In the genomic region with DNA sequence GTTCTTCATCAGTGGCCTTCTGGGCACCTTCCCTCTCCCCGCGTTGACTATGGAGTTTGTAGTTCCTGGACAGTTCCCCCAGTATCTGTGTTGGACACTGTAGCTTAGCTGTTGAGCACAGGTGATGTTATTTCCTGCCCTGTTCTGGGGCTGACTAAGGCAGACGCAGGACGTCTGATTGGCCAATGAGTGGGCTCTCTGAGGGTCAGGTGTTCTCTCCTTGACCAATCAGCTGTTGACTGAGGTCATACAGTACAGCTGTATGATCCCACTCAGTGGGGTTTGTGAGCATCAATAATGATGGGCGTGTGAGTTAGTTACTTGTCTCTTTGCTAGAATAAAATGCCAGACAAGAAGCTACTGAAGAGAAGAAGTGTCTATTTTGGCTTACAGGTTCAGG, we compare ENCODE assay signal across 24 mouse cellular contexts.
DNase-seq lines count a peak whose midpoint lies in the region; TF ChIP-seq lines count a peak whose summit lies in the region.
"Had no signal": no experiment of that assay in that cellular context is flagged by ENCODE, and none has a peak within 500 bp of the region (broad histone marks: within the 10 kb centered on the region; RNA-seq: fewer than 3 reads in every experiment).

No protein-coding gene starts in this region.

- TF ChIP-seq EP300 in heart, adult 2 months (IDR thresholded peaks at IDR 0.05; ENCODE audit: insufficient read depth, low read depth, low read length), result no peak

- TF ChIP-seq CTCF in C2C12 (IDR thresholded peaks at IDR 0.05; ENCODE audit: control insufficient read depth, insufficient read depth, insufficient read length) (no peak), E14TG2a.4 (conservative IDR thresholded peaks at IDR 0.05; ENCODE audit: low read length) (no peak)
- TF ChIP-seq CTCF in heart, adult 2 months (IDR thresholded peaks at IDR 0.05), result no peak

- H3K79me3 ChIP-seq in C2C12 (ENCODE audit: low read depth), result no peaks in the 10 kb centered on the region

- H3K9me3 ChIP-seq in E14TG2a.4 (ENCODE audit: low read length), result peaks cover 10% of the 10 kb centered on the region
- H3K9me3 ChIP-seq: embryonic facial prominence, embryonic 15.5 days; intestine, embryonic 15.5 days had no signal

- no peak overlapping the region for H3K27ac ChIP-seq in heart, adult 2 months
- H3K27ac ChIP-seq: embryonic facial prominence, embryonic 12.5 days; embryonic facial prominence, embryonic 15.5 days; forebrain, embryonic 12.5 days; forebrain, embryonic 15.5 days; hindbrain, embryonic 10.5 days; hindbrain, embryonic 13.5 days; intestine, embryonic 15.5 days had no signal

- DNase-seq in ZHBTc4 (ENCODE audit: low read depth, low spot score), result peak; percentile 83
- DNase-seq in heart, adult 2 months, result no peak
- DNase-seq in embryo, embryonic 11 days, result no peak
- no peak for DNase-seq in heart, adult 8-10 months (ENCODE audit: low spot score)
- DNase-seq: adrenal gland, adult 8-10 months; adrenal gland, postnatal 25 days; cerebellum, adult 18-20 months; cerebellum, adult 9-10 months; cerebellum, postnatal 14 days; gastrocnemius, postnatal 25 days; heart, adult 18-20 months; heart, postnatal 36 days; kidney, adult 11 months had no signal

- 73% methylated on average over 5 of the region's 5 CpGs for WGBS in heart, adult 2 months

- no peak overlapping the region for H3K9ac ChIP-seq in heart, adult 2 months (ENCODE audit: low read depth, low read length)
- H3K9ac ChIP-seq: embryonic facial prominence, embryonic 12.5 days; embryonic facial prominence, embryonic 15.5 days; forebrain, embryonic 12.5 days; forebrain, embryonic 15.5 days; hindbrain, embryonic 13.5 days; intestine, embryonic 15.5 days had no signal

- H3K36me3 ChIP-seq in C2C12 (ENCODE audit: control insufficient read depth, insufficient read depth) (no peaks in the 10 kb centered on the region), E14TG2a.4 (ENCODE audit: insufficient read depth, low read length) (no peaks in the 10 kb centered on the region)
- no peaks in the 10 kb centered on the region for H3K36me3 ChIP-seq in heart, adult 2 months (ENCODE audit: control insufficient read depth, insufficient read depth, low read length)
- H3K36me3 ChIP-seq: embryonic facial prominence, embryonic 12.5 days; embryonic facial prominence, embryonic 15.5 days; forebrain, embryonic 12.5 days; forebrain, embryonic 15.5 days; G1E; hindbrain, embryonic 10.5 days; intestine, embryonic 15.5 days had no signal

- H3ac ChIP-seq in C2C12 (ENCODE audit: control insufficient read depth, insufficient read length, low read depth), result no peak overlapping the region

- H3K4me3 ChIP-seq in C2C12 (ENCODE audit: insufficient read depth, poor library complexity, severe bottlenecking) (no peak overlapping the region), E14TG2a.4 (replicated peaks; ENCODE audit: low read length) (peak overlapping the region; percentile 50)
- H3K4me3 ChIP-seq in heart, adult 2 months, result no peak overlapping the region
- H3K4me3 ChIP-seq: embryonic facial prominence, embryonic 12.5 days; embryonic facial prominence, embryonic 15.5 days; erythroblast, embryonic 14.5 days; forebrain, embryonic 12.5 days; forebrain, embryonic 15.5 days; hindbrain, embryonic 10.5 days; hindbrain, embryonic 13.5 days; intestine, embryonic 15.5 days had no signal

- H3K27me3 ChIP-seq in C2C12 (ENCODE audit: control insufficient read depth, insufficient read depth, insufficient read length) (no peaks in the 10 kb centered on the region), E14TG2a.4 (ENCODE audit: insufficient read depth, low read length) (peaks cover 7% of the 10 kb centered on the region; the same call in 1 of the 2 replicates)
- no peaks in the 10 kb centered on the region; the same call in 1 of the 2 replicates for H3K27me3 ChIP-seq in heart, adult 2 months (ENCODE audit: control insufficient read depth, insufficient read depth, low read length)
- H3K27me3 ChIP-seq: embryonic facial prominence, embryonic 15.5 days; forebrain, embryonic 15.5 days had no signal

- H3K4me1 ChIP-seq in E14TG2a.4 (replicated peaks; ENCODE audit: low read depth, low read length), result peaks cover 55% of the 10 kb centered on the region
- no peaks in the 10 kb centered on the region for H3K4me1 ChIP-seq in heart, adult 2 months (ENCODE audit: control insufficient read depth, insufficient read depth, low read length)
- H3K4me1 ChIP-seq: embryonic facial prominence, embryonic 12.5 days; embryonic facial prominence, embryonic 15.5 days; forebrain, embryonic 12.5 days; forebrain, embryonic 15.5 days; intestine, embryonic 15.5 days had no signal

- intact Hi-C loops in heart, adult 2 months (cut with DNase I), result no loop called here

- no peaks in the 10 kb centered on the region for H3K79me2 ChIP-seq in C2C12 (ENCODE audit: control insufficient read depth, insufficient read depth)
- no peaks in the 10 kb centered on the region for H3K79me2 ChIP-seq in heart, adult 2 months (replicated peaks; ENCODE audit: control insufficient read depth, insufficient read depth, low read length)

- no peak for TF ChIP-seq POLR2A in heart, adult 2 months (IDR thresholded peaks at IDR 0.05; ENCODE audit: insufficient read depth, low read depth, low read length)

TF ChIP-seq in C2C12, 6 proteins besides CTCF, POLR2A, EP300 and RAD21:
- TF ChIP-seq USF1 (IDR thresholded peaks at IDR 0.05; ENCODE audit: low read depth) (peak; percentile 20), MAX (IDR thresholded peaks at IDR 0.05) (no peak), FOSL1 (IDR thresholded peaks at IDR 0.05; ENCODE audit: insufficient read depth, low read length, poor library complexity, severe bottlenecking) (no peak)
